Mouse (Mus musculus): ENCODE measurements at regions not wholly inside any gene's neighbourhood (a gene's known extent, or its start where the extent isn't known, plus 50 kb on each side); places are given as distances from the start of the nearest gene placed in this dataset.

DNA sequence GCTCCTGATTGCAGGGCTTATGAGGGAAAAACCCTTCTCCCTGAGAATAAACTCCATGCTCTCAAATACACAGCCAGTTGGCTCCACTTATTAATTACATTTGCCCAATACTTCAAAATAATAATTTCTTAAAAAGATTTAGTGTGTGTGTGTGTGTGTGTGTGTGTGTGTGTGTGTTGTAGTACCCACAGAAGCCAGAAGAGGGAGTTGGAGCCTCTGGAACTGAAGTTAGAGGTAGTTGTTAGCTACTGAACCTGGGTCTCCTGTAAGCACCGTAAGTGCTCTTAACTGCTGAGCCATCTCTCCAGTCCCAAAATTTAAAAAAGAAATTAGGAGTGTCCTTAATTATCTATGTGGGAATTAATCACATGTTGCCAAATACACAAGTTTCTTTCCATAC is 154.8 kb upstream of the Ctnnb1 start:
- Histone ChIP-seq H3K4me3 (no peak overlapping the region), H3K9ac (no peak overlapping the region), H3K27ac (no peak overlapping the region), H3K4me1 (peaks cover 8% of the 10 kb centered on the region), H3K36me3 (ENCODE audit: poor library complexity, severe bottlenecking) (no peaks in the 10 kb centered on the region), H3K9me3 (replicated peaks) (no peaks in the 10 kb centered on the region), H3K27me3 (no peaks in the 10 kb centered on the region), H3K4me2 (no peak overlapping the region)
- 97% methylated on average over 1 of the region's 1 CpGs for WGBS
- ATAC-seq = no peak

- WGBS = 48% methylated on average over 1 of the region's 1 CpGs
- H3K27ac ChIP-seq = no peak overlapping the region
- peaks cover 6% of the 10 kb centered on the region for H3K4me1 ChIP-seq
- H3K9me3 ChIP-seq (replicated peaks) = no peaks in the 10 kb centered on the region
- ATAC-seq = no peak
- H3K9ac ChIP-seq = no peak overlapping the region
- H3K4me2 ChIP-seq = no peak overlapping the region
- H3K4me3 ChIP-seq = no peak overlapping the region
- H3K36me3 ChIP-seq (ENCODE audit: poor library complexity, severe bottlenecking) = no peaks in the 10 kb centered on the region
- H3K27me3 ChIP-seq = no peaks in the 10 kb centered on the region
Measured at GRCm38 (mm10) chr9:120774772-120775171, 154.2 kb upstream of the Ctnnb1 start.

GRCm38 (mm10) chr9:120775721-120776120 is 153.3 kb upstream of the Ctnnb1 start:
- no peak overlapping the region for H3K27ac ChIP-seq
- no peaks in the 10 kb centered on the region for H3K27me3 ChIP-seq
- H3K4me2 ChIP-seq = no peak overlapping the region
- H3K9ac ChIP-seq = no peak overlapping the region
- H3K4me1 ChIP-seq = peaks cover 4% of the 10 kb centered on the region; the same call in 1 of the 2 replicates
- no peaks in the 10 kb centered on the region for H3K36me3 ChIP-seq (ENCODE audit: poor library complexity, severe bottlenecking)
- no peak overlapping the region for H3K4me3 ChIP-seq
- H3K9me3 ChIP-seq (replicated peaks) = no peaks in the 10 kb centered on the region
- ATAC-seq = no peak
- 65% methylated on average over 3 of the region's 3 CpGs for WGBS

GRCm38 (mm10) chr9:120776456-120777001 is 152.5 kb upstream of the Ctnnb1 start:
- Histone ChIP-seq H3K27ac (no peak overlapping the region), H3K4me2 (no peak overlapping the region), H3K9ac (no peak overlapping the region), H3K9me3 (replicated peaks) (no peaks in the 10 kb centered on the region), H3K27me3 (no peaks in the 10 kb centered on the region), H3K4me1 (no peaks in the 10 kb centered on the region), H3K36me3 (ENCODE audit: poor library complexity, severe bottlenecking) (no peaks in the 10 kb centered on the region), H3K4me3 (no peak overlapping the region)
- no peak for ATAC-seq
- WGBS = 63% methylated on average over 4 of the region's 4 CpGs

- H3K4me1 ChIP-seq = no peaks in the 10 kb centered on the region
- H3K9me3 ChIP-seq (replicated peaks) = no peaks in the 10 kb centered on the region
- no peak for ATAC-seq
- H3K36me3 ChIP-seq (ENCODE audit: poor library complexity, severe bottlenecking) = no peaks in the 10 kb centered on the region
- H3K9ac ChIP-seq = no peak overlapping the region
- H3K4me3 ChIP-seq = no peak overlapping the region
- WGBS = 62% methylated on average over 6 of the region's 6 CpGs
- H3K27ac ChIP-seq = no peak overlapping the region
- H3K27me3 ChIP-seq = no peaks in the 10 kb centered on the region
- no peak overlapping the region for H3K4me2 ChIP-seq
Measured at GRCm38 (mm10) chr9:120777016-120777415, 152.0 kb upstream of the Ctnnb1 start.

GRCm38 (mm10) chr9:120777501-120777900 is 151.5 kb upstream of the Ctnnb1 start:
- ATAC-seq = no peak
- H3K4me1 ChIP-seq = no peaks in the 10 kb centered on the region

GRCm38 (mm10) chr9:120778423-120778822 is 150.6 kb upstream of the Ctnnb1 start:
- Histone ChIP-seq H3K4me1 (no peaks in the 10 kb centered on the region), H3K4me3 (no peak overlapping the region), H3K27ac (no peak overlapping the region), H3K27me3 (no peaks in the 10 kb centered on the region), H3K36me3 (ENCODE audit: poor library complexity, severe bottlenecking) (no peaks in the 10 kb centered on the region), H3K9ac (no peak overlapping the region), H3K9me3 (replicated peaks) (no peaks in the 10 kb centered on the region), H3K4me2 (no peak overlapping the region)
- 55% methylated on average over 2 of the region's 2 CpGs for WGBS
- ATAC-seq = no peak

More at GRCm38 (mm10) chr9:120777501-120777900, 151.5 kb upstream of the Ctnnb1 start:
- Histone ChIP-seq H3K27me3 (no peaks in the 10 kb centered on the region), H3K36me3 (ENCODE audit: poor library complexity, severe bottlenecking) (no peaks in the 10 kb centered on the region), H3K27ac (no peak overlapping the region), H3K9ac (no peak overlapping the region), H3K9me3 (replicated peaks) (no peaks in the 10 kb centered on the region), H3K4me3 (no peak overlapping the region), H3K4me2 (no peak overlapping the region)
- WGBS = 85% methylated on average over 10 of the region's 10 CpGs

DNA sequence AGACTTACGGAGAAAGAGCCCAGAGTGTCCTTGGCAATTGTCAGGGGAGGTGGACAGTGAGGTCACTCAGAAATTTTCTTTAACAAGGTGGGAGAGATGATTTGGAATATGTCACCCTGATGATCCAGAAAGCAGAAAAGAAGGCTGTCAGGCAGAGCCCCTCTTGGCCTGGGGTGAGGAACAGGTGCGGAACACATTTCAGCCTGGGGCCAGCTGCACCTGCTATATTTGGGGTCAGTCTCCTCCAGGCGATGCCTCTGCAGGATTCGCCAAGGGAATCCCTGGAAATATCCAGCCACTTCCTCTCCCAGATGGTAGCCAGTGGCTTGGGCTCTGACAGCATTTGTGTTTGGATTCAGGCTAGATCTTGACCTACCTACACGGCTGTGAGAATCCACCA is 134.8 kb upstream of the Ctnnb1 start:
- Histone ChIP-seq H3K4me3 (no peak overlapping the region), H3K9ac (no peak overlapping the region), H3K4me1 (peaks cover 10% of the 10 kb centered on the region; the same call in 1 of the 2 replicates), H3K9me3 (replicated peaks) (peaks cover 20% of the 10 kb centered on the region), H3K27me3 (0 out of 2 replicates have a peak, but pooled peaks cover 3% of the 10 kb centered on the region), H3K4me2 (no peak overlapping the region), H3K36me3 (ENCODE audit: poor library complexity, severe bottlenecking) (no peaks in the 10 kb centered on the region), H3K27ac (no peak overlapping the region)
- no peak for ATAC-seq
- WGBS = 95% methylated on average over 5 of the region's 5 CpGs

GRCm38 (mm10) chr9:120796111-120796880 is 132.7 kb upstream of the Ctnnb1 start:
- Histone ChIP-seq H3K4me1 (peaks cover 10% of the 10 kb centered on the region; the same call in 1 of the 2 replicates), H3K4me2 (no peak overlapping the region), H3K9me3 (replicated peaks) (peaks cover 14% of the 10 kb centered on the region), H3K36me3 (ENCODE audit: poor library complexity, severe bottlenecking) (no peaks in the 10 kb centered on the region), H3K27me3 (0 out of 2 replicates have a peak, but pooled peaks cover 3% of the 10 kb centered on the region), H3K9ac (no peak overlapping the region), H3K27ac (no peak overlapping the region), H3K4me3 (no peak overlapping the region)
- ATAC-seq = no peak
- 86% methylated on average over 10 of the region's 10 CpGs for WGBS

DNA sequence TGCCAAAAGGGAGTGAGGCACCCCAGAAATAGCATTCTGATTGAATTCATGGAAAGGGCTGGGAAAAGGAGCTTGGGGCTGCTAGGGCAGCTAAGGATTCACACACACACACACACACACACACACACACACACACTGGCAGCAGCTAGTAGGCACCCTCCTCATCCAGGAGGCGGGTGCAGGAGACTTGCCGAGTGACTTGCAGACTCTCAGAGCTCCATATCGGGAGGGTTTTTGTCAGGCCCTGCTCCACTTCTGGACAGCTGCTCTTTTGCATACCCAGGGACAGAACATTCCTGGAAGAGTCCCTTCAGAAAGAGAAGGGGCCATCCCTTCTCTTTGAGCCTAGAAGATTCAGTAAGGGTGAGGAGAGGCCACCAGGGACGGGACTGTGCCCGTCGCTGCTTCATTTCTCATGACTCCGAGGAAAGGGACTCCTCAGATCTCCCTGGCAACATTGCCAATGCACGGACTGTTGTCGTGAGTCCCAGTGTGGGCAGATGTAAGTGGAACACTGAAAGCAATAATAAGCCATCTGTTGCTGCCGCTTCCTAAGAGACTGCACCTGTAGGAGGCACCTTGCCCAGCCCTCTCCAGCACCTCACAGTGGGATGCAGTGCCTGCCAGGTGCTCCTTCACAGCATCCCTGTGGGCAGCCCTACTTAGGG is 130.9 kb upstream of the Ctnnb1 start:
- H3K4me1 ChIP-seq = peaks cover 10% of the 10 kb centered on the region; the same call in 1 of the 2 replicates
- 54% methylated on average over 10 of the region's 10 CpGs for WGBS
- peaks cover under 1% of the 10 kb centered on the region; the same call in 1 of the 2 replicates for H3K9me3 ChIP-seq (replicated peaks)
- H3K4me3 ChIP-seq = no peak overlapping the region
- H3K27ac ChIP-seq = no peak overlapping the region
- no peak overlapping the region for H3K9ac ChIP-seq
- H3K27me3 ChIP-seq = 0 out of 2 replicates have a peak, but pooled peaks cover 3% of the 10 kb centered on the region
- ATAC-seq = no peak
- no peaks in the 10 kb centered on the region for H3K36me3 ChIP-seq (ENCODE audit: poor library complexity, severe bottlenecking)
- H3K4me2 ChIP-seq = no peak overlapping the region

DNA sequence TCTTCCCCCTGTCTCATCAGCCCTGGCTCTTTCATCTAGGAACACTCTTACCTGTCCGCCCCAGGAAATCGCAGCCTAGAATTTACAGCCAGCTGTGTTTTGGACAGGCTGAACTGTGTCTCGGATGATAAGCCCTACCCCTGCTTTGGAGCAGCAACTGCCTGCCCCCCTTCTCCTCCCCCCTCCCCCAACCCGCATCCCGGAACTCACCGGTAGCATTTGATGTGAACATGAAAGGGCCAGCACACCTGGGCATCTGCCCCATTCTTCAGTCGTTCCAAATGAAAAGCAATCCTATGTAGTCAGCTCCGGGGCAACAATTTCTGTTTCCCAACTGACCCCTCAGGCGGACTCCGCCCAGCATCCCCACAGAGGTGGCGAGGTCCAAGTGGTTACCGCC is 130.1 kb upstream of the Ctnnb1 start:
- Histone ChIP-seq H3K4me2 (no peak overlapping the region), H3K4me1 (peaks cover 10% of the 10 kb centered on the region; the same call in 1 of the 2 replicates), H3K4me3 (no peak overlapping the region), H3K27me3 (0 out of 2 replicates have a peak, but pooled peaks cover 3% of the 10 kb centered on the region), H3K9me3 (replicated peaks) (no peaks in the 10 kb centered on the region), H3K36me3 (ENCODE audit: poor library complexity, severe bottlenecking) (no peaks in the 10 kb centered on the region), H3K9ac (no peak overlapping the region), H3K27ac (no peak overlapping the region)
- WGBS = 52% methylated on average over 12 of the region's 12 CpGs
- no peak for ATAC-seq

GRCm38 (mm10) chr9:120802646-120803045 is 126.4 kb upstream of the Ctnnb1 start:
- H3K9me3 ChIP-seq (replicated peaks) = no peaks in the 10 kb centered on the region

More at GRCm38 (mm10) chr9:120802646-120803045, 126.4 kb upstream of the Ctnnb1 start:
- no peak overlapping the region for H3K9ac ChIP-seq
- H3K4me1 ChIP-seq = peaks cover 16% of the 10 kb centered on the region; the same call in 1 of the 2 replicates
- H3K4me3 ChIP-seq = no peak overlapping the region
- no peak overlapping the region for H3K4me2 ChIP-seq
- no peaks in the 10 kb centered on the region for H3K36me3 ChIP-seq (ENCODE audit: poor library complexity, severe bottlenecking)
- H3K27me3 ChIP-seq = 0 out of 2 replicates have a peak, but pooled peaks cover 3% of the 10 kb centered on the region
- ATAC-seq = no peak
- WGBS = 87% methylated on average over 4 of the region's 4 CpGs
- no peak overlapping the region for H3K27ac ChIP-seq

Data from forebrain, embryonic 13.5 days (tissue).